Mouse (Mus musculus): Measurements from ENCODE around the gene Carmil2.
A peak's percentile ranks its signal among the peaks of the same experiment; 100 is the strongest.

The Carmil2 gene

DNA sequence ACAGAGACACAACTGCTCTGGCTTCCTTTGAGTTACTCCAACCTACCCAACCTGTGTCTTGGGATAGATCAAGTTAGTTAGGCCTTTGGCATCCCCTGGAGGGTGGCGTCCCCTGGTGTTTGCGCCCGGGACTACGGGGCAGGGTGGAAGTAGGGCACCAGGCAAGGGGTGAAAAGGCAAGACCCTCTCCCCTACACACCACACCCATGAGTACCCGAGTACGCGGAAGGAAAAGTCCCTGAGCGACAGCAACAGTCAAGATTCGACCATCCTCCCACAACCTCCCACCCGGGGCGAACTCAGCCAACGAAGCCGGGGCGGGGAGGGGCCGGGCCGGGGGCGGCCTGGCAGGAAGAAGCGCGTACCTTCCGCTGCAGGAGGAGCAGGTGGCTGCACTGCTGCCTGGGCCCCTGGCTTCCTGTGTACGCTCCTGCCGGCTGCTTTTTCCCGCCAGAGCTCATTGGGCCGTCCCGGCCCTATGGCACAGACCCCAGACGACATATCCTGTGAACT is at the start of gene Carmil2:
Carmil2 (plus strand) TSS at position 479 of the 513 bp plus-strand sequence.
- no peak for DNase-seq (ENCODE audit: low spot score in 2 of 2)

GRCm38 (mm10) chr8:105636963-105637510 is 49.0 kb upstream of the Carmil2 start, which contains the start of gene Agrp:
Agrp (minus strand) TSS chr8:105637393.
- DNase-seq (ENCODE audit: low spot score in 2 of 2) = no peak

DNA sequence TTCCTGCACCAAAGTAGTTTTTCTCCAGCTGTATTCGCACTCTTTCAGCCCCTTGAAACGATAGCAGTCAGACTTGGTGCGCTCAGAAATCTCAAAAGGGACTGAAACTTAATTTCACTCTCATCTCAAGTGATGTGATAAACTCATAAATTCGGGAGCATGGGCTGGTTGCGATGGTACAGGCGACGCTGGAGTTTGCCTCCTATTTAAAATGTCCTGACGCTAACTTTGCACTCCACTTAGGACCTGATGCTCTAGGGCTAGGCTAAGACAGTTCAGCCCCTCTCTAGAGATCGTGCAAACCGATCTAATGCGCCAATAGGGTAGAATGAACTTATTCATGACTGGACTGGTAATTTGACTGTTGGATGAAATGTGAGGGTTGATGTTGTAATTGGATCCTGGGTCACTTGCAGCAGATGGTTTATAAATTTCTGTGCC is 48.5 kb upstream of the Carmil2 start:
- DNase-seq (ENCODE audit: low spot score in 2 of 2) = no peak

- no peak for DNase-seq (ENCODE audit: low spot score in 2 of 2)
Measured at GRCm38 (mm10) chr8:105638510-105638909, 47.6 kb upstream of the Carmil2 start.

DNA sequence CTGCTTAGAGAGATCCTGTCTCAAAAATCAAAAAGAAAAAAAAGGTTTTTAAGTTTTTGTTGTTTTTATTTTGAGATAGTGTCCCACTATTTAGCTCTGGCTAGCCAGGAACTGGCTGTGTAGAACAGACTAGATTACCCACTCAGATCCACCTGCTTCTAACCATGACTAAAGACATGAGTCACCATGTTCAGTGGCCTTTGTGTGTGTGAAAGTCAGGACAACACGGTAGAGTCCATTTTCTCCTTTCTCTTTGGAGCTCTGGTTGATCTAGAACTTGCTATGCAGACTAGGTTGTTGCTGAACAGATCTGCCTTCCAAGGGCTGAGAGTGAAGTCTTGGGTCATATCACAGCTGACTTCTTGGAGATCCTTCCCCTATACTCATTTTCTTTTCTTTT is 46.2 kb upstream of the Carmil2 start:
- no peak for DNase-seq (ENCODE audit: low spot score in 2 of 2)

GRCm38 (mm10) chr8:105640511-105640910 is 45.6 kb upstream of the Carmil2 start:
- no peak for DNase-seq (ENCODE audit: low spot score in 2 of 2)

DNA sequence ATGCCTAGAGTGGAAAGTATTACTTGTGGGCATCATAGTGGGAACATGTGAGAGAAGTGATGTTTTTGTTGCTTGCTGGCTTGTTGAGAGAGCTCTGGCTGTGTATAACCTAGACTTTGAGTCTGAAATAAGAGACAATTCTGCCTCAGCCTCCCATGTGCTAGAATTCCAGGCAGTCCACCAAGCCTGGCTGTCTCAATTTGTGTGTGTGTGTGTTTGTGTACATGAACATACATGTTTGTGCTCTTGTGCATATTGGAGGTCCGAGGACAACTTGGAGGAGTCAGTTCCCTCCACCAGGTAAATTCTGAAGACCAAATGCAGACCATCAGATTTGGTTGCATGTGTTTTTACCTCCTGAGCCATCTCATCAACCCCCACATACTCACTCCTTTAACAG is 40.9 kb upstream of the Carmil2 start:
- no peak for DNase-seq (ENCODE audit: low spot score in 2 of 2)

DNA sequence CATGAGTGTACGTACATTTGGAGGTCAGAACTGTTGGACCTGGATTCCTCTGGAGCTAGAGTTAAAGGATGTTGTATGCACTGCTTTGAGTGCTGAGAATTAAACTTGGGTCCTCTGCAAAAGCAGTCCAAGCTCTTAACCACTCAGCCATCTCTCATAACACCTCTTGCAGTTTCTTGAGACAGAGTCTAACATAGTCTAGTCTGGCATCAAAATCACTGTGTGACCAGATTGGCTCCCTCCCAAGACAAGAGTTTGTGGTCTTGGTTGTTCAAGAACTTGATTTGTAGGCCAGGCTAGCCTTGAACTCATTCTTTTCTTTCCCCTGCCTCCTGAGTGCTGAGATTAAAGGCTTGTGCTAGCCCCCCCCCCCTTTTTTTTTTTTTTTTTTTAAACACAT is 37.1 kb upstream of the Carmil2 start:
- no peak for DNase-seq (ENCODE audit: low spot score in 2 of 2)

- DNase-seq (ENCODE audit: low spot score in 2 of 2) = no peak
Measured at GRCm38 (mm10) chr8:105657641-105658040, 28.4 kb upstream of the Carmil2 start.

DNA sequence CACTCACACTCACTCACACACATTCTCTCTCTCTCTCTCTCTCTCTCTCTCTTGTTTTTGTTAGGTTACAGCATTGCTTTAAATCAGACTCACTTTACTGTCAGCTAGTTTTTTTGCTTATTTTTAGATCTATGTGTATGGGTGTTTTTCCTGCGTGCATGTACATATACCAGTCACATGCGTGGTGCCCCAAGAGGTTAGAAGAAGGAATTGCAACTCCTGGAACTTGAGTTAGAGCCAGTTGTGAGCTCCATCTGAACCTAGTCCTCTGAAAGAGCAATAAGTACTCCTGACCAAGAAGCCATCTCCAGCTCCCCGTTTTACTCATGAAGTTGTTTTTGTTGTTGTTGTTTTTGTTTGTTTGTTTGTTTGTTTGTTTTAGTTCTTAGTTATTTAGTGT is 24.9 kb upstream of the Carmil2 start:
- DNase-seq (ENCODE audit: low spot score in 2 of 2) = no peak

DNA sequence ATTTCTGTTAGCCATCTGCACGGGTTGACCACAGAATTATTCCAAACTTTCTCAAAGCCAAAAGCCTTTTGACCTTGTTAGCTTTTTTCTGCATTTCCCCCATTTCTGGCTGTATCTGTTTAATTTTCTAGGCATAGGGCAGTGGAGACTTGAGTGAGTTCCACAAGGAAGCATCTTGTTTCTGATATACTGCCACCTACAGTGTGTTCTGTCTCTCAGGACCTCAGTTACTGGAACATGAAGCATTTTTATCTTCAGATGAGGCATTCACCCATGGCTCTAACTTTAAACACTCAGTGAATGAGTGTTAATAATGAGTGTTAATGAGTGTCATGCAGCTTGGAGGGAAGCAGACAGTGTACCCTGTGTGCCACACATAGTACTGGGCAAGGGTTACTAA is 8.2 kb upstream of the Carmil2 start:
- DNase-seq (ENCODE audit: low spot score in 2 of 2) = no peak

GRCm38 (mm10) chr8:105685325-105685724 is 749 bp upstream of the Carmil2 start:
- no peak for DNase-seq (ENCODE audit: low spot score in 2 of 2)

DNA sequence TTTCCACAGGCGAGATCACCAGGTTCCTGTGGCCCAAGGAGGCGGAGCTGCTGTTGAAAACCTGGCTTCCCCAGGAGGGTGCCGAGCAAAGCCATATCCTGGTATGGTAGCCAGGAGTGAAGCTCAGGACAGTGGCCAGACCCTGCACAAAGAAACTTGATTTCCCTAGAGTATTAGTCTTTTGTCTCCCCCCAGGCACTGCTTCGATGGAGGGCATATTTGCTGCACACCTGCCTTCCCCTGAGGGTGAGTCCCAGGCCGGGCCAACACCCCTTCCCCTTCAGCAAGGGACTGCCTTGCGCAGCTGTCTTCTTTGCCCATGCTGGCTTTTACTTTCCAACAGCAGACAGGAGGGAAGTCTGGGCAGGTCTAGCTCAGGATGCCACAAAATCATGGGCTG is 477 bp downstream of the Carmil2 start:
- DNase-seq (ENCODE audit: low spot score in 2 of 2) = no peak

- DNase-seq (ENCODE audit: low spot score in 2 of 2) = no peak
Measured at GRCm38 (mm10) chr8:105687512-105687911, 1.4 kb downstream of the Carmil2 start.

- DNase-seq (ENCODE audit: low spot score in 2 of 2) = no peak
Measured at GRCm38 (mm10) chr8:105688242-105688752, 2.2 kb downstream of the Carmil2 start.

DNA sequence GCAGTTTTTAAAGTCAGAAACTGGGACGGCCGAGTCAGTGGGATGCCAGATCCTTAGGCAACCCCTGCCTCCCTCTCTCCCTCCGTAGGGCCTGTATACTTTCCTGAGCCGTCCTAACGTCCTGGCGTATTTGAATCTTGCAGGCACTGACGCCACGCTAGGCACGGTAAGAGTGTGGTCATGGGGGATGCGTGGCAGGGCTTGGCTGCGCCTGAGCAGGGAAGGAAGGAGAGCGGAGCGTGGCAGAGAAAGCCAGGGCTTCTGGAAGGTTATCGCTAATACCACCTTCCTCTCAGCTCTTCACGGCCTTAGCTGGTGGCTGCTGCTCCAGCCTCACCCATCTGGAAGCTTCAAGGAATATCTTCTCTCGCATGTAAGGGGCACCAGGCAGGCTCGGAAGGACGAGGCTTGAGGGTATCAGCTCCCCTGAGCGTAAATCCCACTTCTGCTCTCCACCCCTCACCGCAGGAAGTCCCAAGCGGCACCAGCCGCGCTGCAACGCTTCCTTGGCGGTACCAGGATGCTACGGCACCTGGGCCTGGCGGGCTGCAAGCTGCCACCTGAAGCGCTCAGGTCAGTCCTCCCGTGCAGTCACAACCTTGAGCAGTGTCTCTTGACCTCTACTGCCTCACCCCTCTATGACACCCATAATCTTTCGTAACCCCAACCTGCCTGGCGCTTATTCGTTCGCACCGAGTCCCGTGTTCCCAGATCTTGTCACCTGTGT is 3.3 kb downstream of the Carmil2 start:
- DNase-seq (ENCODE audit: low spot score in 2 of 2) = no peak

DNA sequence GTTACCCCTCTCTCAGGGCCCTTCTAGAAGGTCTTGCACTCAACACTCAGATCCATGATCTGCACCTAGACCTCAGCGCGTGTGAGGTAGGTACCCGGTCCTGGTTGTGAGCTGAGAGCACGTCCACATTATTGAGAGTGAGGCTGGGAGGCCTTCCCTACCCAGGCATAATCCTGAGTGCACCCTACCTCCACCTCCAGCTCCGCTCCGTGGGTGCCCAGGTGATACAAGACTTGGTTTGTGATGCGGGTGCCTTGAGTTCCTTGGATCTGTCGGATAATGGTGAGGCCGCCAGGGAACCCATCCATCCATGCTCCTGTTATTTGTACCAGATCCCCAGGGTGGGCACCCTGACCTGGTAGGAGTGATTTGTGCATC is 3.9 kb downstream of the Carmil2 start:
- DNase-seq (ENCODE audit: low spot score in 2 of 2) = no peak

DNA sequence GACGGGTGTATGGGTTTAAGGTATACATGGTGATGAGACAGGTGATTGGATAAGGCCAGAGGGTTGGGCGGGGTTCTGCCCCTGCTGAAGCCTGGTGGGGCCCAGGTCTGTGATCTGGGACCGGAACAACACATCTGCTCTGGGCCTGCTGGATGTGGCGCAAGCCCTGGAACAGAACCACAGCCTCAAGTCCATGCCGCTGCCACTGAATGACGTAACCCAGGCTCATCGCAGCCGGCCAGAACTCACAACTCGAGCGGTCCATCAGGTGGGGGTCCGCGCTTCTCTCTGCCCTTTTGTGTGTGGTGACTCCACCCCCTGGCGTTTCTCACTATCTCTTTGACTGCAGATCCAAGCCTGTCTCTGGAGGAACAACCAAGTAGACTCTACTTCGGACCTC is 4.9 kb downstream of the Carmil2 start:
- no peak for DNase-seq (ENCODE audit: low spot score in 2 of 2)

- no peak for DNase-seq (ENCODE audit: low spot score in 2 of 2)
Measured at GRCm38 (mm10) chr8:105692449-105693182, 6.5 kb downstream of the Carmil2 start.

DNA sequence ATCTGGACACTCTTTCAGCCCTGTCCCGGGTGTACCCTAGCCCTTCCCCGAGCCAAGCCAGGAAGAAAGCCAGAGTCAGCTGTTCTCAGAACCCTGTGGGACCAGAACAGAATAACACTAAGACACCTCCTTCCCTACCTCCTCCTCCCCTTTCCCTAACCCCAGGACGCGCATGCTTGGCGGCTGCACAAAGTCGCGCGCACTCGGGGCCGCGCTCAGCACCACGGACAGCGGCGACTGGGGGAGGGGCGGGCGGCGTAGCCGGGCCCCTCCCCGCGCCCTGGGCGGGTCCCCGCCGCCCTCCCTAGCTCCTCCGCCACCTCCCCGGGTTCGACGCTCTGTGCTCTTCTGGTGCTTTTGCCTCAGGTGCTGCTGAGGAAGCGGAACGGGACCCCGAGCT is 7.6 kb downstream of the Carmil2 start:
- peak; percentile 50 to 64 for DNase-seq (ENCODE audit: low spot score in 2 of 2)

- peak in 1 of 2 experiments; percentile 47 for DNase-seq (ENCODE audit: low spot score in 2 of 2)
Measured at GRCm38 (mm10) chr8:105694051-105694799, 8.2 kb downstream of the Carmil2 start.
